ENCODE assay signal across 27 mouse cellular contexts in the genomic region with DNA sequence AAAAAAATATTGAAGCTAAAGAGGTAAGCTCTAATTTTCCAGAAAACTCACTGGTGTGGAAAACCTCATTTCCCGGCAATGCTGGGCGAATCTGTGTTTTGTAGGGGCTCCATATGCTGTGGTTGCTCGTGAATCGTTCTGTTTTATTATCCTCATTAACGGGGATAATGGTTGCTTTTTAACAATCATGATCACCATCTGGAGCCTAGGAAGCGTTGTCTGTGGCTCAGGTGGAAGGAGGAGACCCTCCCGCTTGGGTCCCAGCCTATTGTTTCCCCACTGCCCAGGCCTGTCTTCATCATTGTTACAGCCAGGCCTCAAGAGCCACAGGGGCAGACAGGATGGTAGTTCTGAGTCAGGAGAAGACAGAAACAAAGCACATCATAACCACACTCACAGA. TPM values are rescaled to one million over a fixed set of nuclear protein-coding genes. Genes with fewer than 3 reads are reported as not detected.
DNase-seq lines count a peak whose midpoint lies in the region; ATAC-seq lines count a peak whose summit lies in the region.
"Had no signal": no experiment of that assay in that cellular context is flagged by ENCODE, and none has a peak within 500 bp of the region (broad histone marks: within the 10 kb centered on the region; RNA-seq: fewer than 3 reads in every experiment).

No protein-coding gene starts in this region.

- H3K4me1 ChIP-seq in forebrain, embryonic 10.5 days: no peaks in the 10 kb centered on the region
- H3K4me1 ChIP-seq in forebrain, embryonic 15.5 days: peaks cover 4% of the 10 kb centered on the region; the same call in 1 of the 2 replicates
- H3K4me1 ChIP-seq in hindbrain, embryonic 13.5 days (replicated peaks): peaks cover 12% of the 10 kb centered on the region
- peaks cover 4% of the 10 kb centered on the region; the same call in 1 of the 2 replicates for H3K4me1 ChIP-seq in neural tube, embryonic 14.5 days (ENCODE audit: control insufficient read depth, insufficient read depth, low read length)
- H3K4me1 ChIP-seq: embryonic facial prominence, embryonic 12.5 days had no signal

- no peak overlapping the region for H3K9ac ChIP-seq in forebrain, embryonic 15.5 days (replicated peaks)
- H3K9ac ChIP-seq in hindbrain, embryonic 13.5 days: no peak overlapping the region
- H3K9ac ChIP-seq in neural tube, embryonic 14.5 days (replicated peaks; ENCODE audit: low read depth, low read length): no peak overlapping the region
- H3K9ac ChIP-seq: embryonic facial prominence, embryonic 12.5 days had no signal

- H3K27ac ChIP-seq in forebrain, embryonic 10.5 days: 0 out of 2 replicates have a peak overlapping the region, but pooled peaks have one; percentile 31
- H3K27ac ChIP-seq in forebrain, embryonic 15.5 days (replicated peaks): no peak overlapping the region
- H3K27ac ChIP-seq in hindbrain, embryonic 13.5 days: peak overlapping the region; percentile 75
- peak overlapping the region; percentile 63 for H3K27ac ChIP-seq in neural tube, embryonic 14.5 days (ENCODE audit: low read depth, low read length)
- H3K27ac ChIP-seq: embryonic facial prominence, embryonic 12.5 days; layer of hippocampus, adult 2 months; left cerebral cortex, adult 2 months had no signal

- H3K9me3 ChIP-seq in forebrain, embryonic 10.5 days: no peaks in the 10 kb centered on the region
- no peaks in the 10 kb centered on the region for H3K9me3 ChIP-seq in forebrain, embryonic 15.5 days
- no peaks in the 10 kb centered on the region for H3K9me3 ChIP-seq in hindbrain, embryonic 13.5 days
- no peaks in the 10 kb centered on the region for H3K9me3 ChIP-seq in neural tube, embryonic 14.5 days (ENCODE audit: control insufficient read depth, low read length)
- H3K9me3 ChIP-seq: embryonic facial prominence, embryonic 12.5 days had no signal

- no peak for DNase-seq in forebrain, embryonic 10.5 days (ENCODE audit: extremely low spot score, low spot score)
- DNase-seq in layer of hippocampus, postnatal 14 days (ENCODE audit: low spot score in 2 of 2): peak; percentile 22 to 40
- DNase-seq in layer of hippocampus, adult 9-11 months: no peak
- no peak for DNase-seq in B cell, adult 2 months
- DNase-seq: adrenal gland, adult 8-10 months; cerebellum, adult 9-11 months; gastrocnemius, postnatal 25 days; heart, postnatal 10 days; kidney, adult 18-20 months; kidney, postnatal 10 days; liver; lung, postnatal 10 days had no signal

- no peak overlapping the region for H3K4me2 ChIP-seq in forebrain, embryonic 15.5 days (replicated peaks)
- H3K4me2 ChIP-seq in hindbrain, embryonic 13.5 days: no peak overlapping the region
- H3K4me2 ChIP-seq in neural tube, embryonic 14.5 days (ENCODE audit: low read depth, low read length): no peak overlapping the region
- H3K4me2 ChIP-seq: embryonic facial prominence, embryonic 12.5 days; heart, embryonic 11.5 days had no signal

- H3K27me3 ChIP-seq in forebrain, embryonic 10.5 days (ENCODE audit: poor library complexity, severe bottlenecking): no peaks in the 10 kb centered on the region
- H3K27me3 ChIP-seq in forebrain, embryonic 15.5 days: no peaks in the 10 kb centered on the region
- no peaks in the 10 kb centered on the region for H3K27me3 ChIP-seq in hindbrain, embryonic 13.5 days
- H3K27me3 ChIP-seq in neural tube, embryonic 14.5 days (ENCODE audit: control insufficient read depth, insufficient read depth, low read length): no peaks in the 10 kb centered on the region
- H3K27me3 ChIP-seq: embryonic facial prominence, embryonic 12.5 days had no signal

- 83% methylated on average over 7 of the region's 7 CpGs for WGBS in forebrain, embryonic 10.5 days
- 39% methylated on average over 7 of the region's 7 CpGs for WGBS in forebrain, embryonic 15.5 days
- WGBS in hindbrain, embryonic 13.5 days: 37% methylated on average over 7 of the region's 7 CpGs
- WGBS in neural tube, embryonic 14.5 days: 12% methylated on average over 7 of the region's 7 CpGs

- H3K4me3 ChIP-seq in forebrain, embryonic 10.5 days: no peak overlapping the region
- H3K4me3 ChIP-seq in forebrain, embryonic 15.5 days: no peak overlapping the region
- H3K4me3 ChIP-seq in hindbrain, embryonic 13.5 days: no peak overlapping the region
- H3K4me3 ChIP-seq in neural tube, embryonic 14.5 days (ENCODE audit: low read depth, low read length): no peak overlapping the region
- H3K4me3 ChIP-seq: embryonic facial prominence, embryonic 12.5 days; erythroblast, embryonic 14.5 days; layer of hippocampus, adult 2 months; left cerebral cortex, adult 2 months had no signal

- ATAC-seq in forebrain, embryonic 15.5 days (replicated peaks): no peak
- ATAC-seq in hindbrain, embryonic 13.5 days (ENCODE audit: low FRiP score): peak; percentile 77
- peak; percentile 79 for ATAC-seq in neural tube, embryonic 14.5 days (ENCODE audit: low read depth)
- ATAC-seq in megakaryocyte progenitor cell, adult 5-6 weeks (replicated peaks; ENCODE audit: poor library complexity): no peak
- ATAC-seq: CD4-positive, CD25-positive, alpha-beta regulatory T cell, adult 4 months; Patski had no signal

- H3K36me3 ChIP-seq in forebrain, embryonic 10.5 days (replicated peaks): no peaks in the 10 kb centered on the region
- no peaks in the 10 kb centered on the region for H3K36me3 ChIP-seq in forebrain, embryonic 15.5 days
- H3K36me3 ChIP-seq in hindbrain, embryonic 13.5 days: no peaks in the 10 kb centered on the region
- no peaks in the 10 kb centered on the region for H3K36me3 ChIP-seq in neural tube, embryonic 14.5 days (ENCODE audit: control insufficient read depth, insufficient read depth, low read length)
- H3K36me3 ChIP-seq: embryonic facial prominence, embryonic 12.5 days had no signal

RNA-seq across cellular contexts. Expression of a gene that starts 39.5 kb away (rescaled TPM):
- not detected in 2 replicates for polyA plus RNA-seq in forebrain, embryonic 10.5 days (2016; fragmentation: Nextera tagmentation; extraction: Ambion mirVana)
- not detected in 2 replicates for polyA plus RNA-seq in forebrain, embryonic 15.5 days (2015; fragmentation: Nextera tagmentation; extraction: Ambion mirVana)
- not detected for total RNA-seq in layer of hippocampus, postnatal 14 days (2021)
- not detected in 2 replicates for polyA plus RNA-seq in hindbrain, embryonic 13.5 days (2015; fragmentation: Nextera tagmentation; extraction: Ambion mirVana)
- polyA plus RNA-seq in neural tube, embryonic 14.5 days (2014; fragmentation: Nextera tagmentation; extraction: Ambion mirVana): not detected in 2 replicates
- total RNA-seq in megakaryocyte progenitor cell, adult 5-6 weeks (2015): not detected in 2 replicates
- total RNA-seq in megakaryocyte progenitor cell, adult 5-6 weeks (2017): not detected in 2 replicates
- total RNA-seq: ES-E14; layer of hippocampus, adult 2 months; left cerebral cortex, adult 2 months; left cerebral cortex, postnatal 4 days; megakaryocyte, adult 5-6 weeks; monocyte, adult 5-6 weeks had no signal
- polyA plus RNA-seq: CD4-positive, CD25-positive, alpha-beta regulatory T cell, adult 4 months; embryonic facial prominence, embryonic 12.5 days; erythroblast, embryonic 14.5 days; heart, embryonic 11.5 days; Patski had no signal

Comparison
In these comparisons a context has a peak if more than half of its experiments do, and no peak if none do; other contexts are left out.
1. DNase-seq: peak in layer of hippocampus, postnatal 14 days (2 of 2); none in forebrain, embryonic 10.5 days (single experiment), layer of hippocampus, adult 9-11 months (single experiment) and B cell, adult 2 months (0 of 2).
2. ATAC-seq: peak in hindbrain, embryonic 13.5 days (single experiment) and neural tube, embryonic 14.5 days (single experiment); none in forebrain, embryonic 15.5 days (single experiment) and megakaryocyte progenitor cell, adult 5-6 weeks (single experiment).